8 mouse cellular contexts compared by ENCODE assay signal in genomic region chr4:40703710-40704275, GRCm38 (mm10). TPM values are rescaled to one million over a fixed set of nuclear protein-coding genes. Genes with fewer than 3 reads are reported as not detected.
DNase-seq lines count a peak whose midpoint lies in the region; ATAC-seq and TF ChIP-seq lines count a peak whose summit lies in the region.

No protein-coding gene starts in this region.

- H3K9ac ChIP-seq in forebrain, embryonic 13.5 days = peak overlapping the region; percentile 57
- peak overlapping the region; percentile 69 for H3K9ac ChIP-seq in liver, embryonic 13.5 days
- H3K9ac ChIP-seq in stomach, postnatal 0 days (ENCODE audit: low read length) = peak overlapping the region; percentile 70

- H3K4me1 ChIP-seq in forebrain, embryonic 13.5 days = peaks cover 31% of the 10 kb centered on the region
- H3K4me1 ChIP-seq in liver, embryonic 13.5 days (replicated peaks) = peaks cover 47% of the 10 kb centered on the region
- H3K4me1 ChIP-seq in stomach, postnatal 0 days (replicated peaks; ENCODE audit: control insufficient read depth, insufficient read depth) = peaks cover 10% of the 10 kb centered on the region

- no peak for TF ChIP-seq CTCF in stomach, postnatal 0 days (IDR thresholded peaks at IDR 0.05; ENCODE audit: low read depth)

- H3K4me3 ChIP-seq in forebrain, embryonic 13.5 days = peak overlapping the region; percentile 58
- peak overlapping the region; percentile 70 for H3K4me3 ChIP-seq in liver, embryonic 13.5 days (replicated peaks)
- H3K4me3 ChIP-seq in stomach, postnatal 0 days (ENCODE audit: low read depth, low read length) = peak overlapping the region; percentile 62

- H3K4me2 ChIP-seq in forebrain, embryonic 13.5 days = peak overlapping the region; percentile 76
- peak overlapping the region; percentile 79 for H3K4me2 ChIP-seq in liver, embryonic 13.5 days
- peak overlapping the region; percentile 72 for H3K4me2 ChIP-seq in stomach, postnatal 0 days (replicated peaks; ENCODE audit: low read depth)

- no peak for TF ChIP-seq EP300 in stomach, postnatal 0 days (optimal IDR thresholded peaks at IDR 0.05)

- H3K9me3 ChIP-seq in forebrain, embryonic 13.5 days (replicated peaks) = no peaks in the 10 kb centered on the region
- no peaks in the 10 kb centered on the region for H3K9me3 ChIP-seq in liver, embryonic 13.5 days (replicated peaks)
- H3K9me3 ChIP-seq in stomach, postnatal 0 days (ENCODE audit: control insufficient read depth, low read length) = no peaks in the 10 kb centered on the region

- no peak for ATAC-seq in forebrain, embryonic 13.5 days
- ATAC-seq in liver, embryonic 13.5 days (ENCODE audit: low read depth) = no peak
- no peak for ATAC-seq in stomach, postnatal 0 days (ENCODE audit: low FRiP score, low TSS enrichment)

- H3K27me3 ChIP-seq in forebrain, embryonic 13.5 days = no peaks in the 10 kb centered on the region
- no peaks in the 10 kb centered on the region for H3K27me3 ChIP-seq in liver, embryonic 13.5 days
- no peaks in the 10 kb centered on the region for H3K27me3 ChIP-seq in stomach, postnatal 0 days (ENCODE audit: control insufficient read depth, insufficient read depth, low read length)

- H3K36me3 ChIP-seq in forebrain, embryonic 13.5 days (ENCODE audit: poor library complexity, severe bottlenecking) = no peaks in the 10 kb centered on the region
- H3K36me3 ChIP-seq in liver, embryonic 13.5 days = no peaks in the 10 kb centered on the region
- H3K36me3 ChIP-seq in stomach, postnatal 0 days (ENCODE audit: control insufficient read depth, insufficient read depth, low read length) = no peaks in the 10 kb centered on the region

- 28% methylated on average over 9 of the region's 9 CpGs for WGBS in forebrain, embryonic 13.5 days
- 41% methylated on average over 9 of the region's 9 CpGs for WGBS in liver, embryonic 13.5 days (ENCODE audit: insufficient replicate concordance)
- 7% methylated on average over 9 of the region's 9 CpGs for WGBS in stomach, postnatal 0 days

- peak; percentile 20 for DNase-seq in kidney, adult 11 months
- DNase-seq in kidney, adult 8-10 months = no peak
- peak; percentile 77 for DNase-seq in Muller cell, postnatal 12 days (ENCODE audit: inconsistent ontology term)
- DNase-seq in liver, embryonic 13.5 days = no peak
- no peak for DNase-seq in stomach, postnatal 0 days (ENCODE audit: low spot score)
- DNase-seq in frontal cortex, adult 2 months (ENCODE audit: extremely low spot score in 1 of 2, low spot score in 1 of 2) = no peak
- DNase-seq in gastrocnemius, adult 18-20 months (ENCODE audit: low spot score) = no peak

- peak overlapping the region; percentile 92 for H3K27ac ChIP-seq in forebrain, embryonic 13.5 days
- H3K27ac ChIP-seq in liver, embryonic 13.5 days = peak overlapping the region; percentile 83
- peak overlapping the region; percentile 98 for H3K27ac ChIP-seq in stomach, postnatal 0 days (replicated peaks)

RNA-seq across cellular contexts. Expression of gene Aptx, which starts 0.8 kb away (rescaled TPM):
- polyA plus RNA-seq in forebrain, embryonic 13.5 days (2015; fragmentation: Nextera tagmentation; extraction: Ambion mirVana) = 54.0 and 58.6 TPM in 2 replicates
- polyA plus RNA-seq in liver, embryonic 13.5 days (2015; fragmentation: Nextera tagmentation; extraction: Ambion mirVana) = 11.8 and 13.1 TPM in 2 replicates
- 21.2 and 24.0 TPM in 2 replicates for polyA plus RNA-seq in stomach, postnatal 0 days (2015; fragmentation: Nextera tagmentation; extraction: Ambion mirVana)
- polyA plus RNA-seq in frontal cortex, adult 2 months (2012; rRNA removed) = 26.8 and 27.1 TPM in 2 replicates
- 10 to 100 TPM; 15.2 to 15.4 TPM for total RNA-seq in gastrocnemius, adult 18-20 months (2021)

RNA-seq across cellular contexts. Expression of gene Dnaja1, which starts 18.2 kb away (rescaled TPM):
- 726 and 745 TPM in 2 replicates for polyA plus RNA-seq in forebrain, embryonic 13.5 days (2015; fragmentation: Nextera tagmentation; extraction: Ambion mirVana)
- 198 and 259 TPM in 2 replicates for polyA plus RNA-seq in liver, embryonic 13.5 days (2015; fragmentation: Nextera tagmentation; extraction: Ambion mirVana)
- 185 and 203 TPM in 2 replicates for polyA plus RNA-seq in stomach, postnatal 0 days (2015; fragmentation: Nextera tagmentation; extraction: Ambion mirVana)
- 116 and 127 TPM in 2 replicates for polyA plus RNA-seq in frontal cortex, adult 2 months (2012; rRNA removed)
- 10 to 100 TPM; 39.6 to 66.8 TPM for total RNA-seq in gastrocnemius, adult 18-20 months (2021)

RNA-seq across cellular contexts. Expression of gene Smu1, which starts 53.9 kb away (rescaled TPM):
- polyA plus RNA-seq in forebrain, embryonic 13.5 days (2015; fragmentation: Nextera tagmentation; extraction: Ambion mirVana) = 165 and 180 TPM in 2 replicates
- 96.1 and 106 TPM in 2 replicates for polyA plus RNA-seq in liver, embryonic 13.5 days (2015; fragmentation: Nextera tagmentation; extraction: Ambion mirVana)
- polyA plus RNA-seq in stomach, postnatal 0 days (2015; fragmentation: Nextera tagmentation; extraction: Ambion mirVana) = 79.9 and 80.9 TPM in 2 replicates
- polyA plus RNA-seq in frontal cortex, adult 2 months (2012; rRNA removed) = 49.0 and 54.8 TPM in 2 replicates
- 10 to 100 TPM; 29.4 to 29.7 TPM for total RNA-seq in gastrocnemius, adult 18-20 months (2021)

Comparison
In these comparisons a context has a peak if more than half of its experiments do, and no peak if none do; other contexts are left out.
1. DNase-seq: peak in kidney, adult 11 months (single experiment) and Muller cell, postnatal 12 days (single experiment); none in kidney, adult 8-10 months (0 of 2), liver, embryonic 13.5 days (single experiment), stomach, postnatal 0 days (single experiment), frontal cortex, adult 2 months (0 of 2) and gastrocnemius, adult 18-20 months (single experiment).
2. Peak in every context shown above with its lines, with median percentiles within 50 percentile points of each other: H3K27ac ChIP-seq, H3K4me2 ChIP-seq, H3K4me3 ChIP-seq and H3K9ac ChIP-seq.